Mouse (Mus musculus) granulocyte monocyte progenitor cell, adult 5-6 weeks (primary cell): ENCODE measurements around the gene Rab8a. TPM values are rescaled to one million over a fixed set of nuclear protein-coding genes. Genes with fewer than 3 reads are reported as not detected.

ENCODE experiments used
- ATAC-seq: replicated peaks from 2 replicates; pipeline ENCODE4 v1.8.0; 2016; ENCODE audit warnings: mild to moderate bottlenecking, moderate TSS enrichment, inconsistent platforms; ENCODE audit not compliant: poor library complexity, severe bottlenecking
- total RNA-seq, 2 experiments: library from RNA; stranded (forward) in 1 of 2; stranded (reverse) in 1 of 2; fragments of 200-712, 200-1000 nt in 1 of 2; fragments of >200 nt in 1 of 2; fragmentation: Nextera tagmentation in 1 of 2; gene quantifications; 2 replicates each; pipeline ENCODE4 v1.2.3; 2014 to 2017

Rab8a gene
- total RNA-seq, 2 experiments from 2014 or later = 39.9 to 320 TPM

- ATAC-seq = peak; percentile 46
Observed at GRCm38 (mm10) chr8:72145511-72145910, 15.5 kb upstream of the Rab8a start.

GRCm38 (mm10) chr8:72146056-72146455, 14.9 kb upstream of the Rab8a start:
- peak; percentile 57 for ATAC-seq

GRCm38 (mm10) chr8:72146556-72146955, 14.4 kb upstream of the Rab8a start:
- no peak for ATAC-seq

- ATAC-seq = no peak
Observed at GRCm38 (mm10) chr8:72147266-72147665, 13.7 kb upstream of the Rab8a start.

GRCm38 (mm10) chr8:72149056-72149455, 11.9 kb upstream of the Rab8a start:
- ATAC-seq = no peak

- peak; percentile 93 for ATAC-seq
Observed at GRCm38 (mm10) chr8:72151418-72152078, 9.5 kb upstream of the Rab8a start.

GRCm38 (mm10) chr8:72153382-72153781, 7.6 kb upstream of the Rab8a start:
- ATAC-seq = no peak

- no peak for ATAC-seq
Observed at GRCm38 (mm10) chr8:72158096-72158495, 2.9 kb upstream of the Rab8a start.

- no peak for ATAC-seq
Observed at GRCm38 (mm10) chr8:72158726-72159125, 2.3 kb upstream of the Rab8a start.

GRCm38 (mm10) chr8:72160007-72160406, 993 bp upstream of the Rab8a start:
- no peak for ATAC-seq

- ATAC-seq = no peak
Observed at GRCm38 (mm10) chr8:72162821-72163220, 1.8 kb downstream of the Rab8a start.

GRCm38 (mm10) chr8:72169098-72169668, 8.2 kb downstream of the Rab8a start:
- ATAC-seq = peak; percentile 94

GRCm38 (mm10) chr8:72169681-72170249, 8.8 kb downstream of the Rab8a start:
- no peak for ATAC-seq

GRCm38 (mm10) chr8:72177346-72177925, 16.4 kb downstream of the Rab8a start:
- ATAC-seq = peak; percentile 82

- ATAC-seq = peak; percentile 88
Observed at GRCm38 (mm10) chr8:72183554-72184202, 22.7 kb downstream of the Rab8a start.

- ATAC-seq = no peak
Observed at GRCm38 (mm10) chr8:72187793-72188331, 26.9 kb downstream of the Rab8a start.

- peak; percentile 90 for ATAC-seq
Observed at GRCm38 (mm10) chr8:72189417-72190214, 28.6 kb downstream of the Rab8a start, which contains the start of gene Hsh2d. TSS of gene Hsh2d (plus strand) at chr8:72189638.

- ATAC-seq = peak; percentile 70
Observed at GRCm38 (mm10) chr8:72190215-72190539, 29.2 kb downstream of the Rab8a start.

GRCm38 (mm10) chr8:72192065-72192464, 31.1 kb downstream of the Rab8a start:
- no peak for ATAC-seq

- ATAC-seq = peak; percentile 53
Observed at GRCm38 (mm10) chr8:72197997-72198396, 37.0 kb downstream of the Rab8a start.
